Mouse (Mus musculus) ES-Bruce4 (cell line): Measurements from ENCODE around the gene Dnajc8. TPM values are rescaled to one million over a fixed set of nuclear protein-coding genes. Genes with fewer than 3 reads are reported as not detected.

ENCODE experiments used
- H3K27ac ChIP-seq: 2 replicates; pipeline ENCODE4 v1.5.1; 2012; ENCODE audit warnings: low read length, inconsistent platforms; ENCODE audit not compliant: insufficient read depth
- H3K27me3 ChIP-seq: 2 replicates; pipeline ENCODE4 v1.6.1; 2012; ENCODE audit warnings: mild to moderate bottlenecking, low read length, inconsistent platforms; ENCODE audit not compliant: control insufficient read depth, poor library complexity, insufficient read depth, severe bottlenecking
- H3K36me3 ChIP-seq: 2 replicates; pipeline ENCODE4 v1.6.1; 2012; ENCODE audit warnings: inconsistent platforms, mild to moderate bottlenecking, low read length, moderate library complexity; ENCODE audit not compliant: control insufficient read depth, poor library complexity, insufficient read depth, severe bottlenecking
- H3K4me1 ChIP-seq: one replicate; pipeline ENCODE4 v1.8.1; 2011; ENCODE audit warnings: low read length; ENCODE audit not compliant: control insufficient read depth, insufficient read depth
- H3K4me3 ChIP-seq: 2 replicates; pipeline ENCODE4 v1.5.1; 2011; ENCODE audit warnings: low read depth, mild to moderate bottlenecking, low read length
- H3K9ac ChIP-seq: 2 replicates; pipeline ENCODE4 v1.6.1; 2012; ENCODE audit warnings: low read depth, mild to moderate bottlenecking, inconsistent platforms; ENCODE audit not compliant: poor library complexity, severe bottlenecking
- H3K9me3 ChIP-seq: replicated peaks from 2 replicates; pipeline ENCODE4 v1.6.1; 2012; ENCODE audit warnings: mild to moderate bottlenecking, low read length, inconsistent platforms; ENCODE audit not compliant: control insufficient read depth, poor library complexity, insufficient read depth, severe bottlenecking
- CTCF ChIP-seq: IDR thresholded peaks from one replicate; pipeline ENCODE4 v1.8.1; 2011; ENCODE audit warnings: low read depth, low read length
- EP300 ChIP-seq: IDR thresholded peaks from 2 replicates; pipeline ENCODE4 v1.6.1; 2011; ENCODE audit warnings: low read depth, low read length; ENCODE audit not compliant: insufficient read depth
- POLR2A ChIP-seq: IDR thresholded peaks from one replicate; pipeline ENCODE4 v1.8.1; 2011; ENCODE audit warnings: low read length; ENCODE audit not compliant: insufficient read depth
- polyA plus RNA-seq: library from polyadenylated mRNA; stranded (reverse); fragments of >200 nt; gene quantifications from 2 replicates; pipeline ENCODE4 v1.2.4, GENCODE M21; 2011; ENCODE audit warnings: low read depth; ENCODE audit not compliant: missing spikeins, insufficient read depth, insufficient read length

The Dnajc8 gene
- polyA plus RNA-seq, 1 experiment = 348 TPM

DNA sequence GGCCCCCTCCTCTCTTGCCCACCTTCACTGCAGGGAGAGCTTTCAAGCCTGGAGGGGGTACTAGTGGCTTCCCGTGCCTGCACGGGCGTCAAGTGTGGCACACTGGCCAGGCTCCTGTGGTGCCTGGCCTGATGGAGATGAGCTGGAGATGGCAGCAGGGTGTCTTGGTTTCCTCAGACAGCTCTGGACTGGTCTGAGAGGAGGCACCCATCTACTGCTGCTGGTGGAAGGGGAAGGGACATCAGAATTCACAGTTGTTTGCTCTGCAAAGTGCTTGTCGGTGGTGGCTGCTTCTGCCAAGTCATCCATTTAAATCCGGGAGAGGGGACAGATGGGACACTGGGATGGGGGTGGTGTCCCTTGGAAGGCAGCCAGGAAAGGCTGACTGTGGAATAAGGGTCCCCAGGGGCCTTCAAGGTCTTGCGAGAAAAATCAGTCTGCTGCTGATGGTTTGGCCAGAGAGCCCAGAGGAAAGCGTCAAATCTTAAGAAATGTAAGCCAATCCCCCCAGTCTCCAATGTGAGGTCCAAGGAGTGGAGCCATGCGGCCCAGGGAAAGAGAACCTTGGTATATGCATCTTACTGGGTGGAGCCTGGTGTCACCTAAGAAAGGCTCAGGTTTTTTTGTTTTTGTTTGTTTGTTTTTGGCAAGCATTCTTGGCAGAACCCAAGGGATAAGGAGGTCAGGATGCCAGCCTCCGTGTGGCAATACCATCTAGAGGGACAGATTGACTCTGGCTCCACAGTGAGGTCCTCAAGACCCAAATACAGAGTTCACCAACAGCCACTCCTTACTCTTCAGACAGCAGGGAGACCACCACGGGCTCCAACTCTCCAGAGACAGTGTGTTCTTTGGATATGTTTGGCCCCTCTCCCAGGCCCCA is 42.9 kb upstream of the Dnajc8 start:
- peaks cover 53% of the 10 kb centered on the region for H3K36me3 ChIP-seq
- TF ChIP-seq CTCF (no peak), POLR2A (no peak), EP300 (no peak)
- H3K4me1 ChIP-seq = no peaks in the 10 kb centered on the region
- H3K27me3 ChIP-seq = no peaks in the 10 kb centered on the region
- H3K9ac ChIP-seq = no peak overlapping the region
- H3K27ac ChIP-seq = no peak overlapping the region
- no peaks in the 10 kb centered on the region for H3K9me3 ChIP-seq
- H3K4me3 ChIP-seq = no peak overlapping the region

DNA sequence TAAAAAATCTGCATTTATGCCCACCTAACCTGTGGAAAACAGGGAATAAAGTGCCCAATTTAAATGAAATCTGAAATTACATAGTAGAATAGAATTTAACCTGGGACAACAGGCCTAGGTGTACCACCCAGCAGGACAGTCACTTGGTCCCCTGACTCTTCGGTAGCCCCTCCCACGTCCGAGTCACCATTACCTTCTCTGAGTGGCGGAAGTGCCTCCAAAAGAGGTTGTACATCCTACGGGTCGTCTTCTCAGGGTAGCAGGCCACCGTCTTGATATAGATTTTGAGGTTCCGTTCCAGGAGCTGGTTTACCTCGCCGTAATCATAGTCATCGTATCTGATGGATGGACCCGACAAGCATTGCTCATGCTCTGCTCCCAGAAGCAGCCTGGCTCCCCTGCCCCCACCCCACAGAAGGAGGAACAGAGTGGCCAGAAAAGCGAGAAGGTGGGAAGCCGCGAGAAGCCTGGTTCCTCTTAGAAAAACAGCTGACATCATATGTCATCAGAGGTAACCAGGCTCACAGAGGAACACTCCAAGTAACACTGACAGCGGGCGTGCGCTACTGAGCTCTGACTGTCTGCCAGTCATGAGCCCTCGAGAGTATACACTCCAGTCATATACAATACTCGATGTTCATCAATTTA is 41.0 kb upstream of the Dnajc8 start:
- Histone ChIP-seq H3K4me3 (no peak overlapping the region), H3K27me3 (no peaks in the 10 kb centered on the region)
- TF ChIP-seq CTCF (no peak), EP300 (no peak), POLR2A (no peak)

DNA sequence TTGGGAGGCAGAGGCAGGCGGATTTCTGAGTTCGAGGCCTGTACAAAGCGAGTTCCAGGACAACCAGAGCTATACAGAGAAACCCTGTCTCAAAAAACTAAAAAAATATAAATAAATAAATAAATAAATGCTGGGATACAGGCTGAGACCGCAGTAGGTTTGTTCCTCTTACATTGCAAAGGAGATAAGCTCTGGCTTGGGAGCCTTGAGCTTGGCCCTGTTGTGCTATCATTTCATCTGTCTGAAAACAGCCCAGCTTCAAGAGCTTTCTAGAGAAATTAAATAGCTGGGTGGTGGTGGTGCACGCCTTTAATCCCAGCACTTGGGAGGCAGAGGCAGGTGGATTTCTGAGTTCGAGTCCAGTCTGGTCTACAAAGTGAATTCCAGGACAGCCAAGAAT is 33.7 kb upstream of the Dnajc8 start:
- Histone ChIP-seq H3K9ac (no peak overlapping the region), H3K4me1 (peaks cover 6% of the 10 kb centered on the region), H3K36me3 (peaks cover 50% of the 10 kb centered on the region), H3K4me3 (no peak overlapping the region), H3K9me3 (no peaks in the 10 kb centered on the region), H3K27ac (no peak overlapping the region), H3K27me3 (no peaks in the 10 kb centered on the region)
- TF ChIP-seq EP300 = no peak
- TF ChIP-seq CTCF = no peak
- no peak for TF ChIP-seq POLR2A

More for the DNA sequence above, 41.0 kb upstream of the Dnajc8 start:
- Histone ChIP-seq H3K9ac (no peak overlapping the region), H3K9me3 (no peaks in the 10 kb centered on the region), H3K4me1 (no peaks in the 10 kb centered on the region), H3K36me3 (peaks cover 72% of the 10 kb centered on the region), H3K27ac (no peak overlapping the region)

DNA sequence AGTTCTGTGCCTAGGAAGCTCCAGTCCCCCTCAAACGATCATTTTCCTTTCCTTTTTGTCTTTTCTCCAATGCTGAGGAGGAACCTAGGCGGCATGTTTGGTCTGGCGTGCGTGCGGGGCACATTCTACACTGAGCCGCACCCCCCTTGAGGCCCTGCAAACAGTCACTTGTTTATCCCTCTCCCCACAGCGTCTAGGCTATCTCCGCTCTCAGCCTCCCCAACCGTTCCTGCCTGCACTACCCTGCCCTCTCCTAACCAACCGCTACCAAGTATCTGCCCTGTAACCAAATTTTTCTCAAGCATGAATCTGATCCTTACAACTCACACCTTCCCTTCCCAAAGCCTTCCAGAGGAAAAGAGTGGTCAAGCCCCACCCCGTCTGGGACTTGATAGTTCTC is 32.0 kb upstream of the Dnajc8 start:
- H3K27me3 ChIP-seq = no peaks in the 10 kb centered on the region
- H3K9me3 ChIP-seq = no peaks in the 10 kb centered on the region
- H3K9ac ChIP-seq = no peak overlapping the region
- H3K27ac ChIP-seq = peak overlapping the region; percentile 7; the same call in 1 of the 2 replicates
- TF ChIP-seq CTCF (no peak), POLR2A (no peak), EP300 (no peak)
- H3K4me3 ChIP-seq = no peak overlapping the region
- H3K4me1 ChIP-seq = peaks cover 6% of the 10 kb centered on the region
- H3K36me3 ChIP-seq = peaks cover 37% of the 10 kb centered on the region

- H3K9me3 ChIP-seq = no peaks in the 10 kb centered on the region
- peaks cover 6% of the 10 kb centered on the region for H3K4me1 ChIP-seq
- peak overlapping the region; percentile 81 for H3K27ac ChIP-seq
- peaks cover 21% of the 10 kb centered on the region for H3K36me3 ChIP-seq
- H3K4me3 ChIP-seq = peak overlapping the region; percentile 39
- no peak for TF ChIP-seq POLR2A
- TF ChIP-seq CTCF = no peak
- peak; percentile 60; the same call in 1 of the 2 replicates for TF ChIP-seq EP300
- peak overlapping the region; percentile 4; the same call in 1 of the 2 replicates for H3K9ac ChIP-seq
- no peaks in the 10 kb centered on the region for H3K27me3 ChIP-seq
Measured at GRCm38 (mm10) chr4:132505034-132505738, 30.2 kb upstream of the Dnajc8 start.
